Mouse (Mus musculus): Measurements from ENCODE around the gene Fbxw4.
A peak's percentile ranks its signal among the peaks of the same experiment; 100 is the strongest.

Fbxw4 gene

GRCm38 (mm10) chr19:45541409-45542041 is 118.6 kb downstream of the Fbxw4 start:
- DNase-seq (ENCODE audit: low spot score), result peak; percentile 68

GRCm38 (mm10) chr19:45540657-45541408 is 119.3 kb downstream of the Fbxw4 start:
- DNase-seq (ENCODE audit: low spot score), result no peak

GRCm38 (mm10) chr19:45537505-45537904 is 122.6 kb downstream of the Fbxw4 start:
- DNase-seq (ENCODE audit: low spot score), result no peak

- peak; percentile 42 for DNase-seq (ENCODE audit: low spot score)
Observed at GRCm38 (mm10) chr19:45535929-45536328, 124.2 kb downstream of the Fbxw4 start.

GRCm38 (mm10) chr19:45535214-45535735 is 124.8 kb downstream of the Fbxw4 start:
- DNase-seq (ENCODE audit: low spot score), result peak; percentile 70

GRCm38 (mm10) chr19:45533617-45534016 is 126.5 kb downstream of the Fbxw4 start:
- no peak for DNase-seq (ENCODE audit: low spot score)

GRCm38 (mm10) chr19:45531554-45531953 is 128.6 kb downstream of the Fbxw4 start:
- no peak for DNase-seq (ENCODE audit: low spot score)

- no peak for DNase-seq (ENCODE audit: low spot score)
Observed at GRCm38 (mm10) chr19:45530200-45530995, 129.7 kb downstream of the Fbxw4 start.

GRCm38 (mm10) chr19:45529294-45529693 is 130.8 kb downstream of the Fbxw4 start:
- peak; percentile 48 for DNase-seq (ENCODE audit: low spot score)
